Mouse (Mus musculus) layer of hippocampus, adult 18-20 months (tissue): Measurements from ENCODE around the gene Sorbs1. TPM values are rescaled to one million over a fixed set of nuclear protein-coding genes. Genes with fewer than 3 reads are reported as not detected.

ENCODE experiments used
- DNase-seq, 2 experiments: peaks; one replicate each; pipeline ENCODE4 v3.0.0; 2022; ENCODE audit warnings: low spot score in 2 of 2
- total RNA-seq, 2 experiments: library from RNA; stranded (reverse); gene quantifications; 2 replicates each; pipeline ENCODE4 v1.2.3; 2021

The Sorbs1 gene
- total RNA-seq, 2 experiments from 2014 or later = 195 to 206 TPM

DNA sequence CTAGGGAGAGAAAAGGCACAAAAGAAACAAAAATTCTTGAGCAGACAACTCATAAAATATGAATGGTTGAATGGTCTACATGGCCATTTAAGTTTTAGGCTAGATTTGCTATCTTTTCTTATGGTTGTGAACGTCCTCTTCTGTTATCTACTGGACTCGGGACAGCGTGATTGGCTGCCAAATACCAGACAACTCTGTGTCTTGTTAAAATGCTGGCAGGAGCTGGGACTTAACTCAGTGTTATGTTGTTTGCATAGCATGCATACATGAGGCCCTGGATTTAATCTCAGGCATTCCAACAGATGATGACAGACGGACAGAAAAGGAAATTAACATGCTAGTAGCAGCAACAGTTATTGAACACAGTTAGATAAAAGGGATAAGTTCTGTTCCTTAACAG is 72.6 kb downstream of the Sorbs1 start:
- no peak for DNase-seq

DNA sequence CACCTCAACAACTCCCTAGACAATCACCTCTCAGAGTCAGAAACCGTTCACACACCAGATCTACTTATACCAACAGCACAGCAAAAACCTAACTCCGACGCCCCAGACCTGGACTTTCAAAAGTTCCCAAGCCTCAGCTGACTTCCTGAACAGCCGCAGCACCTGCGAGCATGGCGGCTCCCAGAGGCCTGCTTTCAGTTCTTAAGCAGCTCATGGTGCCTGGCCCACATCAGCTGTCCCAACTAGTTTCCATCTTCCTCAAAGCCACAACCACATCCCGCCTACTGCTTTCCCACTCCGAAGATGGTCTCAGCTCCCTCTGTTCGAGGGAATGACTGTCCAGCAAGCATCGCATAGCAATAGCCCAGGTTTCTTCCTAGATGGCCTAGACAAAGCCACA is 74.7 kb downstream of the Sorbs1 start:
- DNase-seq = no peak

DNA sequence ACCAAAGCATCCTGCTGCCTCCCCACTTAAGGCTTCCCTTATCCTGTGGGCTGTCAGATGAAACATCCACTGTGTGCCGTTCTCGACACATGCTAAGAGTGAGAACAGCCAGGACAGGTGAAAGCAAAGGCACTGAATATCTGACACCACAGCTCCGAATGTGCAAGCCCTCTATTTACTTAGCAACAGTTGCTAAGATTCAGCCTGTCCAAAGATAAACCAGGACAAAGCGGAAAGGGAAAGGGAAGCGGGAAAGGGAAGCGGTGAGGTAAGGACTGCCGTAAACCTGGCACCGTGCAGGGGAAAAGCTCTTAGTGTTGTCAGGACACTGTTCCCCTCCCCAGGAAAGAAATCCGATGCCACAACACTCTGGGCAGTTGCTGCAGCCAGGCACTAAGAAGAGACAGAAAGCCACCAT is 75.9 kb downstream of the Sorbs1 start:
- no peak for DNase-seq

DNA sequence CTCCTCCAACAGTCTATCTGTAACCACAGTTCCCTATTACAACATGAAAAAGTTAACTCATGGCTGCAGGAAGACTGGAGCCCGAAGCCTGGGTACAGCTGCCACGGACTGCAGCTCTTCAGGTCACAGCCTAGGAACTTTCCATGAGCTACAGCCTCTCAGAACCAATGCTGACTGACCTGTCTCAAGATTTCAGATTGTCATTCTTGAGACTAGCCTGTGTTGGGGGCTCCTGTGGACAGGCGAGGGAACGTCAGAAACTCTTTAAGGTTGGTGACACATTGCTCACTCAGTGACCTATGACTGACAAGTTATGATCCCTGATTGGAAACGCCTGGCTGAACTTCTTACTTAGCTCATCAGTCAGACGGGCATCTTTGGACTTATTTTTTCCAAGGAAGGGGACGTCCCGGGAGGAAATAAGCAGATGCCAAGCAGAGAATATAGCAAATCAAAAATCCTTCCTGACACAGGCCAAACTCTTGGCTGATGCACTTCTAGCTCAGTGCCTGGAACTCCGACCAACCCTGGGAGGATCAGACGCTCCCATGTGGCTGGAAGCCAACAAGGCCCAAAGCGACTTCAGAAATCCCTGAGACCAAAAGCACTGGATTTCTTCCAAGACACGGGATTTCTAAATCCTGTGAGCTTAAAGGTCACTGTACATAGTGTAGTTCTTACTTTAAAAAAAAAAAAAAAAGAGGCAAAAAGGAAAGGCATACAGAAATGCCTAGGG is 76.9 kb downstream of the Sorbs1 start:
- DNase-seq = no peak

DNA sequence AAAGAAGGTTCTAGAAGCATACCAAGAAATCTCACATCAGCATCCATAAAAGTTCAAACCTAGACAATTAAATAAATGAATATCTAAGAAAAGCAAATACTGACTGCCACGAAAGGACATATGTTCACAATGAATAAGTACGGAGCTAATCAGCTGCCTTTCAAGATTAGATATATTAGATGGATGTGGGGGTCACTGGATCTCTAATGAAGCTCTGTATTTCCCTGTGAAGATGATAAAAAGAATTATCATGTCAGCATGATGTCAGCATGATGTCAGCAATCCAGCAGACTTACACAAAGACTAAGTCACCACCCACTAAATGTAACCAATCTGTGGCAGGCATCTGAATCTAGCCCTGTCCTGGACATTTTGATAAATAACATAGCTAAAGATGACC is 77.8 kb downstream of the Sorbs1 start:
- DNase-seq = no peak

DNA sequence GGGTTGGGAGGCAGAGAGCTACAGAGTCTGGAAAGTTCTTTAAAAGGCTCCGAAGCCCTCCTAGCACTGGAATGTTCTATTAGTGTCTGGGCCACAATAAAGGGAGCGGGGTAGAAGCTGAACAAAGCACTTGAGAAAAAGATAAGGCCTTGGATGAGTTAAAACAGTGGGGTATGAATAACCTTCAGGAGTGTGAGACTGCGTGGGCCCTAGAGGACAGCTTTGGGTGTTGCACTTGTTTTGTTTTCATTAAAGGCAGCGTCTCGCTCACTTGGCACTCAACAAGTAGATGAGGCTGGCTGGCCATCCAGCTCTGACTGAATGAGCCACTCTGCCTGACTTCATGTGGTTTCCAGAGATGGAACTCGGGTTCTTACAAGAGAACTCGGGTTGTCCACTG is 78.5 kb downstream of the Sorbs1 start:
- DNase-seq = no peak

DNA sequence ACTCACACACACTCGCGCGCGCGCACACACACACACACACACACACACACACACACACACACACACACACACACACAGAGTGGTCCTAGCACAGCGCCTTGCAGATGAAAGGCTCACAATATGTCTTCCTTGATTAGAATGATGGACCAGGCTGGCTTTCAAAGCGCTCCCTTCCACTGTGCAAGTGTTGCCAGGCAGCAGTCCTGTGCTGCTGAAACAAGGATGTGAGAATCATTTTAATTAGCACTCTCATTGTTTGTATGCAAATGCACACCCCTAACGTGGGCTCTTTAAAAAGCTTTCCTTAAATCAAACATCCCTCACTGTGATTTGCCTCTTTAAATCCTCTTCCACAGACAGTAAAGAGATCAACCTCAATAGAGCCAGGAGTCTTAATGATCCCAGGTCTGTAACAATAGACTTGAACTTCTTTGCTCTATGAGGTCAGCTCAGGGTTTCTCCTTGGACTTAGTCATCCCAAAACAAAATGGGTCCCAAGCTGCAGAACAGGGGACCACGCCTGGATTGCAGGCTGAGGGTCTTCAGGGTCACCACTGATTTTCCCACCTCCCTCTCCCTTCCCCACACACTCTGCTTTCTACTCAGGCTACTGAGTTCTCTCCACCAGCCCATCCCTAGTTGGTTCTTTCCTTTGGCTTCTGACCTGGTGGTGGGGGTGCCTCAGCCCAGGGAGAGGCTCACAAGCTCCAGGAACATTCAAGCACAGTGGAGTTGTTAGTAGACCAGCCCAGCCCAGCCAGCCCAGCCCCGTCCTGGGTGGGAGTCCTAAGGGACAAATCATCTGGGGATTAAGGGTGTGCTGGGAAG is 79.3 kb downstream of the Sorbs1 start:
- DNase-seq = peak in 1 of 2 experiments; percentile 65

DNA sequence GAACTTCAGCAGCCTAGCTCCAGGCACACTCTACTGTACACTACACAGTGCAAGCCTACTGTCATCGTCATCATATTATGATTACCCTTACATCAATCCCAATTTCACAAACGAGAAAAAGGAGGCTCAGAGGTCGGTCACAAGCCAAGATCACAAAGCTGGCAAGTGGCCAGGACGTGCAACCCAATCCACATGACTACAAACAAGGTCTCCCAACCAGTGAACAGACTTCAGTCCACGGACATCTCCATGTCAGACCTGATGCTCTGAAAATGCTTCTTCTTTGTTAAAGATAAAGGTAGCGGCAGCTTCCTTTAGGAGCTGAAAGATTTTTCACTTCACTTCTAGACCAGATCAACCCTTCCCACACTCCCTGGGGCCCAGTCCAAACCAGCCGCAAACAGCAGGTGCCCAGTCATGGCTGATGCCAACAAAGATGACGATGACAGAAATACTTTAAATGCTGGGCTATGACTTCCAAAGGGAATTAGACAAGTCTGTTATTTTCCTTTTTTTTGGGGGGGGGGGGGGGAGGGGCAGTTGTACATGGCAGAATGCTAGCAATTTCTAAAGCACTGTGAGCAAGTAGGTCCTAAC is 80.2 kb downstream of the Sorbs1 start:
- DNase-seq = peak in 1 of 2 experiments; percentile 38

DNA sequence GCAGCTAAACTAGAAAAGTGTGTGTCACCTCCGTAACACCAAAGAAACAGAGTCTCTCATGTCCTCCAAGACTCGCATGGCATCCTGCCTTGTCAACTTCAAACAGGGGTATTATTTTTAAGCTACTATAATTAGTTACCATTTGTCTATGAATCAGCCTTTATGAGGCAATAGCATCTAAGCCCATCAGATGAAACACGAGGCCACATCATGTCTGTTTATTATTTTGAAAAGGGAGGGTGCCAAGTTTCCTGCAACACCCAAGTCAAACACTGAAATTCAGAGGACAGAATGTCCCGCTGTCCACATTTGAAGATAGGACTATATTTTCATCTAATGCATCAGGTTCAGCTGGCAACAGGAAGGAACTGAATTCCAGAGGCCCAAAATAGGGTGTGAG is 81.6 kb downstream of the Sorbs1 start:
- DNase-seq = peak in 1 of 2 experiments; percentile 39

DNA sequence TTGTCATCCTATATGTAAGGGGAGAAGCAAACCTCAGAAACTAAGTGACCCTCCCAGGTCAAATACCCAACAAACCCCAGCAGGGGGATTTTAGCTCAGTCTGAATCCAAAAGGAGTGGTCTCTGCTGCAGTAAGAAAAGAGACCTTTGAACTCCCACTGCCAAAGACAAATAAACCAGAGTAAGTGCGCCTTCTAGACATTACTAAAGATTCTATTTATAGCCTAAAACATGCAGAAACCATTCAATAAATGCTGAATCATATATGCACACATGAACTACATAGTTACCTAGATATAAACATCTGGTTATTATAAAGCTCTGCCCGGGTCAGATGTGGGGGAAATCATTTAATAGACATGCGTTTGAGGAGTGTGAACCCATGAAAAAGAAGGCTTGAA is 84.0 kb downstream of the Sorbs1 start:
- no peak for DNase-seq

DNA sequence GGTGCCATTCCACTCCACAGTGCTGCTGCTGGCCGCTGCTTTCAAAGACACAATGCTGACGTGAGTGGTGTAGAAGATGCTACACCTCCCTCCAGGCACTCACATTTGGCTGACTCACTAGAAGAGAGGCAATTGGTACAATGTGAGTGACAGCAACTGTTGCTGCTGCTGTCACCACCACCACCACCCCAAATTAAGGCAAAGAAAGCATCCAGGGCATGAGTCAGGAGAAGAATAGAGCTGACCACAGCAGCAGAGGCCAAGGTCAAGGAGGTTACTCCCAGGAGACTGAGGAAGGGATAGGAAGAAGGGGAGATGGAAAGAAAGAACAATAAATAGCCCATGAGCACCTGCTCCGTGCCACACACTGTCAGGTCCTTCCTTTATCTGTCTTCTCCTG is 84.4 kb downstream of the Sorbs1 start:
- no peak for DNase-seq

DNA sequence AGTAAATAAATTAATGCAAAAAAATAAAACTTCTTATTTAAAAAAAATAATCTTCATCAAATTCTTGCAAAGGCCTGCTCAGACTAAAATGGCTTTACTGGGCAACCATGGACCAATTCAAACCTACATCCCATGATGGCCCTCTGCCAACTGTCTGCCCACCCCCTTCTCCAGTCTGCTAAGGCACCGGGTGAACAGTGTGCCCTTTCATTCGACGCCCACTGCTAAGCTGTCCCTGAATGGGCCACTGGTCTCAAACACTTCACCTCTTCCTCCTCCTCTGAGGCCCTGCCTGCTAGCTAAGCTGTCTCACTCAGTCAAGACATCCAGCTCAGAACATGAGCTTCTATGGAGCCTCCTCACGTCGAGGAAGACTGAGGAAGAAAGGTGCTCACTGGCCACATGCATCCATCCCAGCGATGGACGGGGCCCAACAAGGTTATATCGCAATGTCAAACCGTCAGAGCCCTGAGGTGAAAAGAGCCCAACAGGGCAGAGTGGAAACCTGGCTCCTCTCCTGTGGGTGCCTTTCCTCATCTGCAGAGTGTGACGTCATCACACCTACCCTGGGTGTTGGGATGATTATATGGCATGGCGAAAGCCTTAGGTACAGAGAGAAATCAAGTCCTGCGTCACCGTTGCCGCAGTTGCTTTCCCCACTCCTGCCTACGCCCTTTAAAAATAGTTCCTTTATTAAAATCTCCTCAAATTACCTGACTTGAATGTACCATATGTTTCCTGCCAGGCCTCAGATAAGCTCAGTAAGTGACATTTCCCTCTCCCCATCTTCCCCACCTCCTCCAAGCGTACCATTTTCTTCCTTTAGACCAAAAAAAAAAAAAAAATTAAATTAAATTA is 87.2 kb downstream of the Sorbs1 start:
- DNase-seq = peak in 1 of 2 experiments; percentile 38

DNA sequence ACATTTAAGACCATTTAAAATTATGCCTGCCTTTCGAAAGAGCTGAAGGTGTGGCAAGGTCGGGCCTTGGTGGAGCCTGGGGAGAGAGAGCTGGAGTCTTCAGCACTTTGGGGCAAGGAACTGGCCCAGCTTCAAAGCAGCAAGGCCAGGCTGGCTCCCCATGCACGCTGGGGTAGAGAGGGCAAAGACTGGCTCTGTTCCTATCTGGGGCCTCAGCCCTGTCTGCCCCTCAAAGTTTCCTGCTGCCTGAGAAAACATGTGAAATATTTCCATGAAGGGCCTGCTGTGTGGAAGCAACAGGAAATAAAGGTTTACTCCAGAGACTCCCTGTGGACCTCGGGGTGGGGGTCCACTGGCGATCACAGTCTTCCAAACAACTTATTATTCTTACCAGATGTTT is 88.3 kb downstream of the Sorbs1 start:
- no peak for DNase-seq

DNA sequence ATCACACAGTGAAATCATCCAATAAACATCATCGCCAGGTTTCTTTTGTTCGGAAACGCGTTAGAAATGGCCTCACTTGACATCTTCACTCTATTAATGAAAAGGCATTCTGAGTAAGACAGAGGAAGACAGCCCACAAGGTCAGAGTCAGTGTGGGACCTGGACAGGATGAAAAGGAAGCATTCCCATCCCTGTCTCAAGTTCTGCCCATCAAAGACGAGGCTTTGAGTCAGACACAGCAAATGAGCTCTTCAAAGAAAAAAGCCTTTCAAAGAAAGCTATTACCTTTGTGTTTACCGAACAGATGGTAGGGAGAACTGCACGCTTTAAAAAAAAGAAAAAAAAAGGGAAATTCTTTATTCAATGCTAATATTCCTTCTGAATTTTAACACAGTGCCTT is 92.5 kb downstream of the Sorbs1 start:
- no peak for DNase-seq

DNA sequence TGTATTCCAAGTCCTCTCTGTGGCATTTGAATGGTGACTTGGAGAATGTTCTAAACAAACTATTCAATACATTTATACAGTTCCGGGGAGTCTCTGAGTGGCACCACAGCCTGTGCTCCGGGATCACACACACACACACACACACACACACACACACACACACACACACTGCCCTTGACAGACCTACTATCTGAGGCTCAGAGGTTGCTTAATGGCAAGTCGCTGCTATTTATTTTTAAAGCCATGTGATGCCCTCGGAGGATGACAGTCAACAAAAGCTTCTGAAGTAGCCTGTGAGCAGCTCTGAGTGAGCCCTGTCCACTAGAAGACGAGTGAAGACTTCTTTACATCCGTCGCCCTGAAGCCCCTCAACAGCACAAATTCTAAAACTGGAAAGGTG is 94.3 kb downstream of the Sorbs1 start:
- DNase-seq = no peak

DNA sequence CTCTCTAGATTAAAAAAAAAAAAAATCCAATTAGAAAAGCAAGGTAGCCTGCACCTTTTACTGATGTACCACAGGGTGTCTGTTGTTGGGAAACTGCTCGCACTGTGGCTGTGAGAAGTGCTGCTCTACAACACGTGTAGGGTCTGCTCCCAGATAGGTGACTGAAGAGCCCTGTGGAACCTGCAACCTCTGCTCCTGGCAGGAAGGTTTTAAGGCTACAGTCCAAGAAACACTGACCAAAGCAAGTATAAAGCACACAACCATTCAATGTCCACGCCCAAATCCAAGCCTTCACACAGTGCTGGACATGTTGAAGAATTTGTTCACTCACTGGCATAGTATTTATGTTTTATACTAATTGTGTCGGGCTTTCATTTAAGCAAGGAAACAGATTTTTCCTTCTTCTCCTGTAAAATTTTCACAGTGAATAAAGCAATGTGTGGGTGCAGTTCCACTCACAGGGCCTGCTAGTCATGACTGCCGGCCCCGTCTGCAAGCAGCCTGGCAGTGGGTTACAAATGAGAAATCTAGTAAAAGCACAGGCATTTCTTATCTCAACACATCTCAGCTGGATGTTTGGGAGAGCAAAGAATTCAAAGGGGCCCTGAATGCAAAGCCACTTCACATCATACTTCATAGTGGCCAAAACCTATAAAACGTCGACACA is 96.3 kb downstream of the Sorbs1 start:
- peak in 1 of 2 experiments; percentile 48 for DNase-seq

DNA sequence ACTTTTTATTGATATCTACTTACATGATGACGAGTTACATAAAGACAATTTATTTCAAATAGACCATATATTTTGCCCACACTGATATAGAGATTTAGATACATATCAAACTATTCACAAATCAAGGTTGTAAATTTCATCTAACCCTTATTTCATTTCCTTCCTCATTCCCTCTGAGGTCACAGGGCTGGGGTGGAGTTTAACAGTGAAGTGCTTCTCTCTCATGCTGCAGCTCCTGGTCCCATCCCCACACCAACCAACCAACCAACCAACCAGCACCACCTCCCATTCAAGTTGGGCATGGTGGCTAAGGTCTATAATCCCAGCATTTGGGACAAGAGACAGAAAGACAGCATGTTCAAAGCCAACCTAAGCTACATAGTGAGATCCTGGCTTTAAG is 97.9 kb downstream of the Sorbs1 start:
- no peak for DNase-seq

DNA sequence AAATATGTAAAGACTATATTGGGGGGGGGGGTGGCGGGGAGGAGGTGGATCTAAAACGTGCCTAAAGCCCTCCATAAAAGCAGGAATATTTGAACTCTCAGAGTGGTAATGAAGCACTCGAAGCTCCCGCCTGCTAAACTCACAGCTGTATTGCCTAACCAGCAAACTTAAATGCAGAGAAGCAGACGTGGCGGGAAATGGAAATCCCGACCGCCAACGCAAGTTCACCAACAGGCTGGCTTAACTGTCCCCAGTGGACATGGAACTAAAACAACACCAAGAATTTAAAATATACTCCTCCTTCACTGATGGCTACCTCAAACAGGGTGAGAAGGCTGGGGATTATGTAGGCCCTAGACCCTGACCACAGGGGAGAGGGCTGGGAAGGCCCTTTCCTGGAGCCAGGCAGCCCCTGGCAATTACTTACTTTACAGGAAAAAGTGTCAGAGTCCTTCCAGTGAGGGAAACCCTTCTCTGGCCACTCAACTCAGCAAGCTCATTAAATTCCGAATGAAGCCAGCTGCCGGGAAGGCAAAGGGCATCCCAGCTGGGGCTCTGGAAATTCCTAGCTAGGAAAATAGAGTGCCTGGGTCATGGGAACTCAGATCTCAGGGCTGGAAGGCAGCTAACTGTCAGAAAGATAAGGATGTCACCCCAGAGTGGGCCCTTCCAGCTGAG is 98.6 kb downstream of the Sorbs1 start:
- no peak for DNase-seq

DNA sequence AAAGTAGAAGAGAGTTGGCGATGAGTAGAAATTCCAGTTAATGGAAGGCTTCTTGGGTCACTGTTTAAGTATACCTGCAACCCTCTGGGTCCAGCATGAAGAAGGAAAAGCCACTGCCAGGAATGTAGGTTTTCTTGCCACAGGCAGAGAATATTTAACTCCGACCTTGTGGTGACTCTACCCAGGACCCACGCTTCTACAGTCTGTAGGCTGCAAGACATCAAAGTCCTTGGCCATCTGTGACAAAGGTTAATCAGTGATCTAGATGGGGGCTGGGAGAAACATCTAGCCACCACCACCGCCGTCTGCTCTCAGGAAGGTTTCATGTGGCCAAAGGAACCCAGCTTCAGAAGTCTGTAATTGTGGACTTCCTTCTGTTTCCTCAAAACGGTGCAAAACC is 99.2 kb downstream of the Sorbs1 start:
- no peak for DNase-seq

DNA sequence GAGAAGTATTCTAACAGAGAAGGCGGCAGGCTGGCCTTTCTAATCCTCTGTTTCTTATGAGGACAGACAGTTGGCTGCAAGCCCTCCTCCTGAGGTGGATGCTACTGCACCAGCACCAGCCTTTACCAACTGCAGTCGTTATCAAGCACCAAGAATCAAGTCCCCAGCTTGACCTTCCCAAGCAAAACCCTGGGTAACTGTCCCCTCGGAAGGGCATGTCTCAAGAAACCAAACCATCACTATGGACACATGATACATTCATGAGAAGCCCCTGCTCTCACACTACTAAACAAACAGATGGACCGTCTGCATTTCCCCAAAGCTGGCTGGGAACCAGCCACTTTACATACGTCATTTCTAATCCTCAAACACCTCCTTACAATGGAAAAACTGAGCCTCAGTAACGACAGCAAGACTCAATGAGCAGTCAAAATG is 102.2 kb downstream of the Sorbs1 start:
- no peak for DNase-seq
